Mouse (Mus musculus): ENCODE results near the gene Fau.

- no peak for TF ChIP-seq GATA1 (IDR thresholded peaks at IDR 0.05; ENCODE audit: low read length)
- no peak for TF ChIP-seq TAL1 (IDR thresholded peaks at IDR 0.05; ENCODE audit: low read length)
Observed at GRCm38 (mm10) chr19:6020276-6020675, 37.4 kb upstream of the Fau start.
